Mouse (Mus musculus): ENCODE measurements around the gene Gm43638. TPM values are rescaled to one million over a fixed set of nuclear protein-coding genes. Genes with fewer than 3 reads are reported as not detected.
"Not testable (repeated sequence)": the region's sequence is repeated elsewhere in the genome, so short reads cannot be mapped to it uniquely, and the experiment has no call there.

The Gm43638 gene
- not detected for total RNA-seq (2021)
- long read RNA-seq, experiment 1: 0 reads
- long read RNA-seq, experiment 2: 0 reads

DNA sequence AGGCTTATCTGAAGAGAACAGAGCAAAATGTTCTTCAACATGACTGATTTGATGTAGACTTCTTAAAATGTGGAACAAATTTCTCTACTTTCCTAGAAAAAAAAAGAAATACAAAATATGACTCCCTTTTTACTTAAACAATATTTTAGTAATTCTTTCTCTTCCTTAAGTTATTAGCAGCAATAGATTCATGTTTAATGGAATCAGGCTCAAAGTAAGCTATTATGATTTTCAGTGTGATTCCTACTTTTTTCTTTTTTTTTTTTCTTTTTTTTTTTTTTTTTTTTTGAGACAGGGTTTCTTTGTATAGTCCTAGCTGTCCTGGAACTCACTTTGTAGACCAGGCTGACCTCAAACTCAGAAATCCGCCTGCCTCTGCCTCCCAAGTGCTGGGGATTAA, at the start of gene Gm43638:
Gm43638 (minus strand) TSS at position 101 of the 400 bp plus-strand sequence.
- DNase-seq: not testable (repeated sequence)

DNA sequence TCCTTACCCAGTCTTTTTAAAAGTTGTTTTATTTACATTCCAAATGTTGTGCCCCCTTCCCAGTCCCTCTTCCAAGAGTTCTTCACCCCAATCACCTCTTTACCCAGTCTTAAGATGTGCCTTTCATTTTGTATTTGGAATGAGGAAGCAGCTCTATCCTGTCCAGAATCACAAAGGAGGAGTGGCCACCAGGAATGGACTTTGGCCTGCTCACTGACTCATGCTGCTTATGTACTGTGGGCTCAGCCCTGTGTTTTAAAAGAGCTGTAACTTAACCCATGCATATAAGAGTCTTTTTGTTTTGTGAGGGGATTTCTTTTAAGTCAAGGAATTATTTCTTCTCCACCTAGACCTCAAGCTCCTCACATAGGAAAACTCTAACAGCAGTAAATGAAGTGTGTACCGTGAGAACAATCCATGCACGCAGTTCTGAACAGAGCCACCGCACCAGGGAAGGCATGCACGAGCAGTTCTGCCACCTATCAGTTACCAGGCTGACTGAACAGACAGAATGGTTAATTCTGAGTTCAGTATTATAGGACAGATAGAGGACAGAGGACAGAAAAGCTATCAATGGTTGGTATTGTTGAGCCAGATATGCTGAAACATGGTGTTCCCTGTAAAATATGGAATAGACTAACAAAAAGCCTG, 49.5 kb upstream of the Gm43638 start:
- no peak for DNase-seq

DNA sequence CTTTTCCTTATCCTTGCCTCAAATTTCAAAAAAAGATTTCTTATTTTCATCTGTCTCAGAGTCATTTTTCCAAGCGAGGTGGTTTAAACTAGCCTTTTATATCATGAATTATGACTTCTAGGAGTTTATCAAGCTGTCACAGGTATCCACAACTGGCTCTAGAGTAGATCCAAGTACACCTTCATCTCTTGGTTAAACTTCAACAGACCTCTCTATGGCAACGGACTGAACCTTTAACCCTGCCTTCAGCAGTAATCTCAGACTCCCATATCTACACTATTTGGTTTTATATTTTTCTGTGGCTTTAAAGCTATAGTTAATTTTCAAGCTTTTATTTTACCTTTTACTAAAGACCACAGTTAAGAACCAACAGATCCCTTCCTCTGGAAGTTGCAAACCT, 45.7 kb upstream of the Gm43638 start:
- DNase-seq: no peak

DNA sequence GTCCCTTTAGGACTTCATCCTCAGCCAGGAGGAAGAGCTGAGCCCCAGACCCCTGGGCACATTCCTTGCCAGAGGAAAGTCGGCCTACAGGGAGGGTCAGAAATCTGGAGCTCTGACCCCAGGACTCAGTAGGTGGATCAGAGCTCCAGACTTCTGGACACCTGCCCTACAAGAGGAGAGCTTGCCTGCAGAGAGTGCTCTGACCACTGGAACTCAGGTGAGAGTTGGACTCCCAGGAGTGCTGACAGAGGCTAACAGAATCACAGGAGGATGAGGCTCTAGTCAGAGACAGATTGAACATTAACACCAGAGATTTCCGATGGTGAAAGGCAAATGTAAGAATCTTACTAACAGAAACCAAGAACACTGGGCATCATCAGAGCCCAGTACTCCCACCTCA, 37.0 kb upstream of the Gm43638 start:
- not testable (repeated sequence) for DNase-seq

DNA sequence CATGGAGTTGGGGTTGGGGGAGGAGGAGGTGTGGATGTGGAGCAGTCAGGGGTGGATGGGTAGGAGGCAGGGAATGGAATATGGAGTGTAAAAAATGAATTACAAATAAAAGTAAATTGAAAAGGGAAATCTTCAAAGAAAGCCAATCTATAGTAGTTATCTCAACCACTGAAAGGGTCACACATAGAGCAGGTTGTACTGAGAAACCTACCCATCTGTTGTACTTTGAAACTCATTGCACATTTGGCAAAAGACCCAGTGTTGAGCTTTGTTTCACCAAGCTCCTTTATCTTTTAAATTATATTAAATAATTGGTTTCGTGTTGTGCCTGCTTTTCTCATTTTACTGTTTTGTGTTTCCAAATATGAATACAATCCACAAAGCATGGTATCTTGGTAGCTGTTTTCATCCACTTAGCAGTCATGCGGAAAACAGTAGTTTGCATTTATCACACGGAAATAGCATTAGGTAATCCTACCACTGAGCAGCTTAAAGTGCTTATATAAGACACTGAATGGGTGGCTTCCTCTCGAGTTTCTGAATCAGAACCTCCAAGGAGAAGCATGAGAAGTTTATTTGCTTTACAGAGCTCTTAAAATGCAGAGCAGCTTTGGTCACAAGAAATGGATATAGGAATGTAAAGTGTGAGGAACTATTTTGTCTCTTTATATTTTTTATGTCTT, 19.3 kb upstream of the Gm43638 start:
- DNase-seq: no peak

DNA sequence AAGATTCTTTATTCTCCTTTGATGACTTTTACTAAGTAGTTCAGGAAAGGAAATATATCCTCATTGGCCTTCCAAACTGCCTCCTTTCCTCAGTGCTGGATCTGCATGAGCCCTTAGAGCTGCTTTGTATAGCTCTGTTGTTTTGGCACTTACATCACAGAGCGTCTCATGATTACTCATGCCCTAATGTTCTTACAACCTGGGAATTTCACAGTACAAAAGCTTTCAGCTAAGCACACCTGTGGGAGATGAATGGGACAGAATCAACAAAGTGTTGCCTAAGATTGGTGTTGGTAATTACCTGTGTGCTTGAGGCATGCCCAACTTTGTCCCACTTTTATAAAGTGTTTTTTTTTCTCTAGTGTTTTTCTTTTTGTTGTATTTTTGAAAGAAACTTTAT, 16.1 kb upstream of the Gm43638 start:
- no peak for DNase-seq

DNA sequence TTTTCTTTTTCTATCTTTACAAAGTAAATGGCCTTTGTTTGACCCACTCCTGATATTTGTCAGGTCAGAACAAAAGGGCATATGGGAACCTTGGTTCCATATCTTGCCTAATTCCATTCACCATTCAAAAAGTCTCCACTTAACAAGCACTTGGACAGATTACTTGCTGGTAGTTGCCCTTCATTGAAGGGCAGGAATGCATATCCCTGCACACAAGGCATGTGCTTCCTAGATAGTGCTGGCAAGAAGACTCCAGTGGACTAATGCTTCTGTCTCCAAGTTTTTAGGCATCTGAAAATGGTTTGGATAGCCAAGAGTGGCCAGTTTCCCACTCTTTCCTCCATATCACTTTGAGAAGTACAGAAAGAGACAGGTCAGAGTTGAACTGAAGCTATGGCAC, 12.7 kb upstream of the Gm43638 start:
- no peak for DNase-seq

DNA sequence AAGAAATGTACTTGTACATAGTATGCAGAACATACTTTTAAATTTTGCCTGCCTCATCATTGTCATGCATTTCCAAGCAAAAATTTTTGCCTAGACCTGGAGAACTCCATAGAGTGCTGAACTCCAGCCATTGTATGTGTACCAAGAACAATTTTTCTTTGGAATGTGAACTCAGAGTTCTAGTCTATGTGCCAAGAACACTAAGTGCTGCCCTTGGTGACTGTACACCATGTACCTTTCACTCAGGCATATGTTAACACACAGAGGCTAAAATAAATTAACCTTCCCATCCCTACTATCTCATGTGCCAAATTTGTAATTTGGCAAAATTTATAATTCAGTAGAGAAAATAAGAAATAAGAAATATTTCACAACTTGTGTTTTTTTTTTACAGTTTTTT, 12.3 kb upstream of the Gm43638 start:
- peak in 1 of 2 experiments; percentile 31 for DNase-seq

DNA sequence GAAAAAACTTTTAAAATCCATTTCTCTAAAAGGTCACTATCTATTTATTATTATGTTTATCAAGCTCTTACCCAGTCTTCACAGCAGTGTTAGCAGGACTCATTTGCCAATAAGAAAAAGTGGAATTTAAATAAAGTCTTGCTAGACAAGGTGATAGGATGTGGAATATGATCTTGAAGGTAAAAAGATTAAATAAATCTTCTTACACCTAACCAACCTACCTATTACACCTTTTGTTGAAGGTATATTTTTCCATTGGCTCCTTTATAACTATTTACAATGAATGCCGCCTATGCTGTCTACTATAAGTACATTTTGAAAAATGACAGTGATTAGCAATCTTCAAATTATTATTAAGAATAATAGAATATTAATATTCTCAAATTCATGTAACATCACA, 4.2 kb upstream of the Gm43638 start, which contains the start of gene Ugt2a1:
Ugt2a1 (minus strand) TSS at position 101 of the 400 bp plus-strand sequence.
- no peak for DNase-seq

DNA sequence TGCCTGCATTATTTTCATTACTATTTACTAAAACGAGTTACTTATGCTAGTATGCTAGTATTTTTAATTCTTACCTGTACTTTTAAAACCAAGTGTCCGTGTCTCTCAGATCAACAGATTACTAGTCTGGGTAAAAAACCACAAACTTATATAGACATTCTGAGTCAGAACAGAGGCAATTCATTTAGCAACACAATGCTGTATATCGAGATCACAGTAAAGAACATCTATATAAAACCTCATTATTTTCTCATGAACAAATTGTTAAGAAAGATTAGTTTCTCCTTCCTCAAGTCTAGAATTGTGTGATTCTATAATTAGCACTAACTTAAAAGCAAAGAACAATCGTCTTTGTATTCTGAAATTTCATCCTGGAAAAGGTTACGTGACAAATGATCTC, 4.4 kb downstream of the Gm43638 start, which contains the start of gene Ugt2a2:
Ugt2a2 (minus strand) TSS at position 101 of the 400 bp plus-strand sequence.
- DNase-seq: no peak

DNA sequence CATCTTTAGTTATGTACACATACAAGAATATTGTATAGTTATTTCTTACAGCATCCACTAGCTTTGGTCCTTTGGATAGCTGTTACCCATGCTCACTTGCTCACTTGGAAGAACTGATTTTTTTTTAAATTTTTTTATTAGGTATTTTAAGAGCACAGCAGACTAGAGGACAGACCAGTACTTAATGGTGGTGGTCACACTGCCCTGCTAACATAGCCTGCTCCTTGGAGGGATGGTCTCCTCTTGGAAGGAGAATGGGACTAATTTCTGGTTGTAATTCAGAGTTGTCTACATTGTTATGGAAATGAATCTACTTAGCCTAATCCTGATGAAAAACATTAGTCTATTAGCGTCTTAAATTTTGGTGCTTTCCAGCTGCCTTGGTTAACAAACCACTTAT, 27.8 kb downstream of the Gm43638 start:
- no peak for DNase-seq

DNA sequence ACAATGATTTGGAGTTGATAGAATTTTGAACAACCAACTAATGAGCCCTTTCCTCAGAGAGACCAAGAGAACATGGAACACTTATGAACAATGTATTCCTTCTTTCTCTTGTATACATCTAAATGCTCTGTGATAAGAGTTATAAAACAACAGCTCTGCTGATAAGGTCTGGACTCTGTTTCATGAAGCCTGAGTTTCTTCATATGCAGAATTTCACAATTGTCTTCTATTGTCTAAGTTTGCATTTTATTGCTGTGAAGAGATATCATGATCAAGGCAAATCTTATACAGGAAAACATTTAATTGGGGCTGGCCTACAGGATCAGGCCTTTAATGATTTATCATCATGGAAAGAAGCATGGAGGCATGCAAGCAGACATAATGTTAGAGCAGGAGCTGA, 28.9 kb downstream of the Gm43638 start:
- DNase-seq: no peak

DNA sequence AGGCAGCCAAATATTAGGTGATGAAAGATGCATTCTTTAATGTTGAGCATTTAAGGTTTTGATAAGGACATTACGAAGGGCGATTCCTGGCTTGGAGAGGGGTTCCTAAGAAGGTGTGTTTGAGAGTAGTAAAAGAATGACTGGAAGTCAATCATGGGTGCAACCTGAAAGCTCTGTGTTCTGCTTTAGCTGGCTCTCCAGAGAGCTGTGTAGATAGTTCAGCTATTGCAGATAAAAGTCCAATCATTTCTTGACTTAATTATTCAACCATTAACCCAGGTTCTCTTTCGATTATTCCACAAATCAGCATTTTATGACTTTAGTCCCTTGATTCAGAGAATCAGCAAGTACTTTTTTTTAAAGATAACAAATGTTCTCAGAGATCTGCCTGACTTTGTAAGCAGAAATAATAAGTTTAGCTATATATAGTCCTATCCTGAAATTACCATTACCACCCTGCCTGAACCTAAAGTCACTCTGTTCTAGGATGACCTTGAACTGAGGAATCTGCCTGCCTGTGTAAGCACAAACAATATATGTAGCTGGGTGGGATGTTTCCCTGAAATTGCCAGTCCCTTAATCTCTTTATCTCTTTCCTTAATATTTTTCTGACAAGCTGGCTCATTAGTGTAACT, 30.3 kb downstream of the Gm43638 start:
- no peak for DNase-seq

DNA sequence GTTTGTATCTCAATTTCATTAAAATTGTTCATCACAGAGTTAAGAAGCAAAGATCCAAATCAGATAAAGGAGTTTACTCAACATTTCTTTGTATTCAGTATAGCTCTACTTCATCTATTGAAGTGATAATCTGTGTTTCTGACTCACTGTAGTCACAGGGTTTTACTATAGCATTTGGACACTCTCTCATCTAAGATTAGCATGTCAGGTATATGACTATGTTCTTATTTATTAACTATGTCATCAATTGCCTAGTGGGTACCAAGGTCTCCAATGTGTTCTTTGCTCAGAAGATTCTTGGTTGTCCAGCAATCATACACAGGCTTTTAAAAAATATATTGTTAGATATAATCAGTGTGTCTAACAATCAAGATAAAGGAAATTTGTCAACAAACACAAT, 31.1 kb downstream of the Gm43638 start:
- no peak for DNase-seq

DNA sequence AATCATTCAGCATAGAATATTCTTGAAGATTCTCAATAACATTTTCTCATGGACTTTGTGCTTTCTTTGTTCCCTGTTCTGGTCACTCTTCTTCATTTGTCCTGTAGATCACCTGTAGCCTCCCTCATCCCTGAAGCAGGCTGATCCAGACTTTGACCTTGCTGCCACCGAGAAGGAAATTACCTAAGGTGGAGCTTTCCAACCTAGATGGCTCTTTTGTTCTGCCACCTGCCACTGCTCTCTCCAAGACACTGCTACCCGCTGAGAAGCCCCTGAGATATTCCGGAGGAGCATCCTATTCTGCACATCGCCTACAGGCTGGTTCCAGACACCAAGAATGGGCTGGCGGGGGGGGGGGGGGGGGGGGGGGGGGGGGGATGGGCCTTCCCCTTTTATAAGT, 34.1 kb downstream of the Gm43638 start:
- not testable (repeated sequence) for DNase-seq

DNA sequence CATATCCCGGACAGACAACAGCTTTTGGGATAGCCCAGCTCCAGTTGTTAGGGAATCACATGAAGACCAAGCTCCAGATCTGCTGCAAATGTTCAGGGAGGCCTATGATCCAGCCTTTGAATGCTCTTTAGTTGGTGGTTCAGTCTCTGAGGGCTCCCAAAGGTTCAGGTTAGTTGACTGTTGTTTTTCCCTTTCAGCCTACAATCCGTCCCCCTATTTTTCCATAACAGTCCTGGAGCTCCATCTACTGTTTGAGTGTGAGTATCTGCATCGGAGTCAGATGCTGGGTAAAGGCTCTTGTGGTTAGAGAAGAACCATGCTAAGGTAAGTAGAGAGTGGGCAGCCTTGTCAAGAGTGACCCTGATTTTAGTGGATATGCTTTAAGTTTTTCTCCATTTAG, 50.3 kb downstream of the Gm43638 start:
- DNase-seq: no peak

DNA sequence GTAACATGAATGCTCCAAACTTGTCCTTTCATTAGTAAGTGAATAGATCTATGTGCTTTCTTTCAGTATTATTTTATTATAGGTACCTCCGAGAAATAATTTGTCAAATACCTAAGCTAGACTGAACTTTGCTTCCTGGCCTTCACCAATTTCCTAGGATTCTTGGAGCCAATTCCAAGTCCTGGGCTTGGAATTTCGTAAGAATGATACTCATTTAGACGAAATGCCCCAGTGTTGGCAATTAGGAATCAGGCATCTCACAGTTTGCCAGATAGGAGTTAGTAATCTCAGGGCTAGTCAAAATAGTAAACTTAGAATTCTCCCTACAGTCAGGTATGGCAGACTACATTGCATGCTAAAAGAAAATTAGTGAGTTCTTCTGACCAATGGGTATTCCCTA, 60.9 kb downstream of the Gm43638 start:
- DNase-seq: no peak

DNA sequence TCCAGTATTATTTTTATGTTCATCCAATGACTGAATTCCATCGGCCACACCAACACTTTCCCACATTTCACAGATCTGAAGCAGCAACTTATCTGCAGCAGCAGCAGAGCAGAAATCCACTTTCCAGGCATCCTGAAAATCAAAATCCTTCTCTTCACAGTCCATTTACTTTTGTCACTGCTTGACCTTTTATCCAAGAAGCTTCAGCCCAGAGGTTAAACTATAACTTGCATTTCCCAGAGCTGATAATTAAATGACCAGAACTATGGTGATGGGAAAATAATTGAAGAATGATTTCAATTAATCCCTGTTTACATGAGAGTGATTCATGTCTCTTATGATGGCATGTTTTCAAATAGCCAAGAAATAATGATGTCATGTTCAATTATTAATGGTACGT, 62.6 kb downstream of the Gm43638 start, which contains the start of gene Ugt2b38:
Ugt2b38 (minus strand) TSS at position 163 of the 400 bp plus-strand sequence.
- DNase-seq: not testable (repeated sequence)

Other genes starting within 250 kb of the Gm43638 start
- gene Ugt2b37, start 232.0 kb downstream of the Gm43638 start, total RNA-seq (2021): not detected
- not detected for gene Ugt2a3, start 149.6 kb downstream of the Gm43638 start, total RNA-seq (2021)
- not detected for gene Ugt2b38, start 62.6 kb downstream of the Gm43638 start, total RNA-seq (2021)
- not detected for gene Ugt2a2, start 4.5 kb downstream of the Gm43638 start, total RNA-seq (2021)
- gene Ugt2a1, start 4.1 kb upstream of the Gm43638 start, total RNA-seq (2021): not detected
- gene Sult1b1, start 51.4 kb upstream of the Gm43638 start, total RNA-seq (2021): not detected
- not detected for gene Sult1d1, start 82.2 kb upstream of the Gm43638 start, total RNA-seq (2021)
- 1 to 10 TPM in 1 of 2 experiments, under 1 TPM in 1; 0.36 to 4.8 TPM for gene Sult1e1, start 104.8 kb upstream of the Gm43638 start, total RNA-seq (2021)
- gene Csn1s1, start 179.4 kb upstream of the Gm43638 start, total RNA-seq (2021): not detected
- gene Csn2, start 212.8 kb upstream of the Gm43638 start, total RNA-seq (2021): not detected

Data from adrenal gland, postnatal 36 days (tissue).